Mouse (Mus musculus) spleen, postnatal 4 days (tissue): ENCODE measurements around the gene Tnpo3.
A peak's percentile ranks its signal among the peaks of the same experiment; 100 is the strongest.
"Not testable (repeated sequence)": the region's sequence is repeated elsewhere in the genome, so short reads cannot be mapped to it uniquely, and the experiment has no call there.

Source experiments
- DNase-seq, 2 experiments: peaks; one replicate each; pipeline ENCODE4 v3.0.0; 2022; ENCODE audit warnings: low spot score in 2 of 2

The Tnpo3 gene

GRCm38 (mm10) chr6:29620840-29621543, 11.3 kb upstream of the Tnpo3 start:
- DNase-seq: no peak

GRCm38 (mm10) chr6:29620176-29620575, 10.5 kb upstream of the Tnpo3 start:
- DNase-seq: no peak

- not testable (repeated sequence) for DNase-seq
These were observed 443 bp upstream of the Tnpo3 start for GRCm38 (mm10) chr6:29610020-29610640.

GRCm38 (mm10) chr6:29600188-29600587, 9.5 kb downstream of the Tnpo3 start:
- DNase-seq: no peak

GRCm38 (mm10) chr6:29595656-29596055, 14.0 kb downstream of the Tnpo3 start:
- DNase-seq: no peak

- no peak for DNase-seq
These were observed 28.5 kb downstream of the Tnpo3 start for GRCm38 (mm10) chr6:29581202-29581601.

- DNase-seq: no peak
These were observed 28.9 kb downstream of the Tnpo3 start for GRCm38 (mm10) chr6:29580770-29581169.

- not testable (repeated sequence) for DNase-seq
These were observed 33.3 kb downstream of the Tnpo3 start for GRCm38 (mm10) chr6:29576388-29576787.

- no peak for DNase-seq
These were observed 52.6 kb downstream of the Tnpo3 start for GRCm38 (mm10) chr6:29557112-29557511.

- DNase-seq: no peak
These were observed 57.2 kb downstream of the Tnpo3 start for GRCm38 (mm10) chr6:29552526-29552925.

- DNase-seq: no peak
These were observed 61.6 kb downstream of the Tnpo3 start for GRCm38 (mm10) chr6:29548086-29548485.

GRCm38 (mm10) chr6:29547582-29547981, 62.1 kb downstream of the Tnpo3 start:
- DNase-seq: no peak

- DNase-seq: no peak
These were observed 64.1 kb downstream of the Tnpo3 start for GRCm38 (mm10) chr6:29545611-29546010.

- DNase-seq: no peak
These were observed 68.7 kb downstream of the Tnpo3 start for GRCm38 (mm10) chr6:29540956-29541355.

- no peak for DNase-seq
These were observed 69.5 kb downstream of the Tnpo3 start for GRCm38 (mm10) chr6:29540223-29540622.

- no peak for DNase-seq
These were observed 70.2 kb downstream of the Tnpo3 start for GRCm38 (mm10) chr6:29539502-29539901.

- no peak for DNase-seq
These were observed 72.5 kb downstream of the Tnpo3 start for GRCm38 (mm10) chr6:29537221-29537620.

- no peak for DNase-seq
These were observed 73.0 kb downstream of the Tnpo3 start for GRCm38 (mm10) chr6:29536651-29537193.

- DNase-seq: no peak
These were observed 74.4 kb downstream of the Tnpo3 start for GRCm38 (mm10) chr6:29535316-29535715.

- no peak for DNase-seq
These were observed 79.6 kb downstream of the Tnpo3 start for GRCm38 (mm10) chr6:29530050-29530449.

GRCm38 (mm10) chr6:29529444-29529820, 80.3 kb downstream of the Tnpo3 start:
- no peak for DNase-seq

- DNase-seq: peak; percentile 54 to 70
These were observed 80.9 kb downstream of the Tnpo3 start for GRCm38 (mm10) chr6:29528561-29529443.
